Mouse (Mus musculus) kidney, embryonic 14.5 days (tissue): ENCODE data around the gene Fzd10. TPM values are rescaled to one million over a fixed set of nuclear protein-coding genes. Genes with fewer than 3 reads are reported as not detected.

ENCODE experiments used
- ATAC-seq: fragments of 200-750 bp; cut with Nextera tagmentation; 2 replicates; pipeline ENCODE4 v1.8.0; 2017; ENCODE audit warnings: moderate number of reproducible peaks, mild to moderate bottlenecking, moderate TSS enrichment, moderate library complexity; ENCODE audit not compliant: low FRiP score, low TSS enrichment
- H3K27ac ChIP-seq: fragments of 300-500 bp; sonication (generic); 2 replicates; pipeline ENCODE4 v1.5.1; 2014; ENCODE audit warnings: low read depth, mild to moderate bottlenecking, low read length, moderate library complexity, mixed read lengths
- H3K27me3 ChIP-seq: fragments of 300-500 bp; sonication (generic); 2 replicates; pipeline ENCODE4 v1.6.1; 2014; ENCODE audit warnings: mild to moderate bottlenecking, low read length; ENCODE audit not compliant: control insufficient read depth, insufficient read depth
- H3K36me3 ChIP-seq: fragments of 300-500 bp; sonication (generic); 2 replicates; pipeline ENCODE4 v1.6.1; 2014; ENCODE audit warnings: low read length, mixed read lengths; ENCODE audit not compliant: control insufficient read depth, insufficient read depth
- H3K4me1 ChIP-seq: fragments of 300-500 bp; sonication (generic); 2 replicates; pipeline ENCODE4 v1.6.1; 2014; ENCODE audit warnings: low read length, mixed read lengths; ENCODE audit not compliant: control insufficient read depth, insufficient read depth
- H3K4me2 ChIP-seq: fragments of 300-500 bp; sonication (generic); replicated peaks from 2 replicates; pipeline ENCODE4 v1.6.1; 2014; ENCODE audit warnings: low read depth, mild to moderate bottlenecking, low read length
- H3K4me3 ChIP-seq: fragments of 300-500 bp; sonication (generic); 2 replicates; pipeline ENCODE4 v1.5.1; 2014; ENCODE audit warnings: mild to moderate bottlenecking, low read length
- H3K9ac ChIP-seq: fragments of 300-500 bp; sonication (generic); 2 replicates; pipeline ENCODE4 v1.6.1; 2014; ENCODE audit warnings: low read depth, mild to moderate bottlenecking, low read length, moderate library complexity
- H3K9me3 ChIP-seq: fragments of 300-500 bp; sonication (generic); 2 replicates; pipeline ENCODE4 v1.6.1; 2016; ENCODE audit warnings: low read length; ENCODE audit not compliant: control insufficient read depth
- WGBS: fragments of 180-500 bp; shearing (Covaris S2); extraction: QIAGEN DNeasy Blood & Tissue Kit; methylation state at CpG from one replicate; pipeline ENCODE4 v1.1.7; 2014; 5-methylcytosine and 5-hydroxymethylcytosine counted together
- polyA plus RNA-seq: library from polyadenylated mRNA; unstranded; fragments of >200 nt; fragmentation: Nextera tagmentation; extraction: Ambion mirVana; gene quantifications from 2 replicates; pipeline ENCODE4 v1.2.1, GENCODE M21; 2014

Fzd10 gene
- polyA plus RNA-seq, 1 experiment from 2014 or later, result 3.4 TPM

- no peaks in the 10 kb centered on the region for H3K9me3 ChIP-seq
- H3K9ac ChIP-seq, result no peak overlapping the region
- H3K27me3 ChIP-seq, result peaks cover 38% of the 10 kb centered on the region
- peaks cover 30% of the 10 kb centered on the region for H3K4me1 ChIP-seq
- H3K4me3 ChIP-seq, result peak overlapping the region; percentile 59
- ATAC-seq, result no peak
- peak overlapping the region; percentile 96 for H3K4me2 ChIP-seq
- H3K36me3 ChIP-seq, result no peaks in the 10 kb centered on the region
- WGBS, result 2% methylated on average over 10 of the region's 10 CpGs
- no peak overlapping the region for H3K27ac ChIP-seq
Measured at GRCm38 (mm10) chr5:128598191-128598720, 2.4 kb upstream of the Fzd10 start.

GRCm38 (mm10) chr5:128598760-128599364 is 1.8 kb upstream of the Fzd10 start:
- WGBS, result under 1% methylated on average over 20 of the region's 20 CpGs
- Histone ChIP-seq H3K4me2 (peak overlapping the region; percentile 96), H3K9ac (peak overlapping the region; percentile 62; the same call in 1 of the 2 replicates), H3K4me3 (peak overlapping the region; percentile 59), H3K36me3 (no peaks in the 10 kb centered on the region), H3K27ac (no peak overlapping the region), H3K4me1 (peaks cover 30% of the 10 kb centered on the region), H3K27me3 (peaks cover 39% of the 10 kb centered on the region), H3K9me3 (no peaks in the 10 kb centered on the region)
- no peak for ATAC-seq

- Histone ChIP-seq H3K4me1 (peaks cover 30% of the 10 kb centered on the region), H3K4me3 (peak overlapping the region; percentile 59), H3K9ac (peak overlapping the region; percentile 62; the same call in 1 of the 2 replicates), H3K4me2 (peak overlapping the region; percentile 96), H3K27me3 (peaks cover 40% of the 10 kb centered on the region), H3K27ac (no peak overlapping the region), H3K9me3 (no peaks in the 10 kb centered on the region), H3K36me3 (no peaks in the 10 kb centered on the region)
- WGBS, result under 1% methylated on average over 28 of the region's 28 CpGs
- ATAC-seq, result peak; percentile 8; the same call in 1 of the 2 replicates
Measured at GRCm38 (mm10) chr5:128599365-128600071, 1.1 kb upstream of the Fzd10 start.

GRCm38 (mm10) chr5:128601036-128602019 is 684 bp downstream of the Fzd10 start:
- Histone ChIP-seq H3K9me3 (no peaks in the 10 kb centered on the region), H3K9ac (peak overlapping the region; percentile 62), H3K36me3 (no peaks in the 10 kb centered on the region), H3K4me1 (peaks cover 30% of the 10 kb centered on the region), H3K27ac (peak overlapping the region; percentile 48; the same call in 1 of the 2 replicates), H3K4me3 (peak overlapping the region; percentile 59), H3K4me2 (peak overlapping the region; percentile 96), H3K27me3 (peaks cover 48% of the 10 kb centered on the region)
- WGBS, result under 1% methylated on average over 77 of the region's 87 CpGs
- ATAC-seq, result peak; percentile 20; the same call in 1 of the 2 replicates

- H3K4me3 ChIP-seq, result no peak overlapping the region
- no peak for ATAC-seq
- no peaks in the 10 kb centered on the region for H3K9me3 ChIP-seq
- WGBS, result 76% methylated on average over 1 of the region's 1 CpGs
- H3K9ac ChIP-seq, result no peak overlapping the region
- H3K36me3 ChIP-seq, result no peaks in the 10 kb centered on the region
- H3K4me1 ChIP-seq, result peaks cover 29% of the 10 kb centered on the region
- H3K4me2 ChIP-seq, result no peak overlapping the region
- peaks cover 58% of the 10 kb centered on the region for H3K27me3 ChIP-seq
- no peak overlapping the region for H3K27ac ChIP-seq
Measured at GRCm38 (mm10) chr5:128603693-128604092, 3.0 kb downstream of the Fzd10 start.

GRCm38 (mm10) chr5:128606596-128606995 is 6.0 kb downstream of the Fzd10 start:
- Histone ChIP-seq H3K4me3 (no peak overlapping the region), H3K9ac (no peak overlapping the region), H3K4me1 (peaks cover 8% of the 10 kb centered on the region), H3K4me2 (peak overlapping the region; percentile 11; the same call in 1 of the 2 replicates), H3K27me3 (peaks cover 38% of the 10 kb centered on the region), H3K36me3 (no peaks in the 10 kb centered on the region), H3K27ac (no peak overlapping the region), H3K9me3 (no peaks in the 10 kb centered on the region)
- WGBS, result 5% methylated on average over 14 of the region's 14 CpGs
- ATAC-seq, result no peak

GRCm38 (mm10) chr5:128609091-128609490 is 8.4 kb downstream of the Fzd10 start:
- Histone ChIP-seq H3K27ac (no peak overlapping the region), H3K9ac (no peak overlapping the region), H3K4me2 (no peak overlapping the region)

GRCm38 (mm10) chr5:128617621-128618020 is 17.0 kb downstream of the Fzd10 start:
- Histone ChIP-seq H3K36me3 (no peaks in the 10 kb centered on the region), H3K4me3 (no peak overlapping the region), H3K27me3 (no peaks in the 10 kb centered on the region; the same call in 1 of the 2 replicates), H3K9me3 (no peaks in the 10 kb centered on the region), H3K4me2 (peak overlapping the region; percentile 19; the same call in 1 of the 2 replicates), H3K4me1 (peaks cover 20% of the 10 kb centered on the region; the same call in 1 of the 2 replicates), H3K9ac (no peak overlapping the region), H3K27ac (no peak overlapping the region)
- 0 out of 2 replicates have a peak, but pooled peaks have one; percentile 34 for ATAC-seq
- WGBS, result 4% methylated on average over 9 of the region's 9 CpGs

More at GRCm38 (mm10) chr5:128609091-128609490, 8.4 kb downstream of the Fzd10 start:
- Histone ChIP-seq H3K4me3 (no peak overlapping the region), H3K9me3 (no peaks in the 10 kb centered on the region), H3K27me3 (peaks cover 21% of the 10 kb centered on the region), H3K4me1 (peaks cover 7% of the 10 kb centered on the region; the same call in 1 of the 2 replicates), H3K36me3 (no peaks in the 10 kb centered on the region)
- WGBS, result 87% methylated on average over 7 of the region's 7 CpGs
- ATAC-seq, result no peak
